Mouse (Mus musculus) urinary bladder, adult 2 months (tissue): ENCODE measurements around the gene Ttc28. TPM values are rescaled to one million over a fixed set of nuclear protein-coding genes. Genes with fewer than 3 reads are reported as not detected.

ENCODE experiments used
- DNase-seq: peaks from one replicate; pipeline ENCODE4 v3.0.0; 2022; ENCODE audit warnings: low spot score
- polyA plus RNA-seq: library from polyadenylated mRNA; depleted of rRNA; stranded (reverse); fragments of >200 nt; gene quantifications from 2 replicates; pipeline ENCODE4 v1.2.3, GENCODE M21; 2012

Ttc28 gene
- polyA plus RNA-seq, 1 experiment: 4.9 TPM

GRCm38 (mm10) chr5:111049584-111049983 lies 170.0 kb downstream of the Ttc28 start:
- DNase-seq: no peak

- DNase-seq: no peak
Measured at GRCm38 (mm10) chr5:111050135-111050534, 170.5 kb downstream of the Ttc28 start.

- no peak for DNase-seq
Measured at GRCm38 (mm10) chr5:111054380-111054779, 174.8 kb downstream of the Ttc28 start.

GRCm38 (mm10) chr5:111054848-111055428 lies 175.3 kb downstream of the Ttc28 start:
- DNase-seq: no peak

GRCm38 (mm10) chr5:111055507-111055906 lies 175.9 kb downstream of the Ttc28 start:
- DNase-seq: no peak

GRCm38 (mm10) chr5:111057084-111057483 lies 177.5 kb downstream of the Ttc28 start:
- no peak for DNase-seq

GRCm38 (mm10) chr5:111058401-111059139 lies 179.0 kb downstream of the Ttc28 start:
- DNase-seq: no peak

- no peak for DNase-seq
Measured at GRCm38 (mm10) chr5:111059140-111059921, 179.7 kb downstream of the Ttc28 start.

GRCm38 (mm10) chr5:111060246-111060745 lies 180.7 kb downstream of the Ttc28 start:
- DNase-seq: no peak

- DNase-seq: no peak
Measured at GRCm38 (mm10) chr5:111063155-111063554, 183.6 kb downstream of the Ttc28 start.

GRCm38 (mm10) chr5:111063991-111064390 lies 184.4 kb downstream of the Ttc28 start:
- no peak for DNase-seq

GRCm38 (mm10) chr5:111065770-111066169 lies 186.2 kb downstream of the Ttc28 start:
- no peak for DNase-seq

GRCm38 (mm10) chr5:111069503-111069902 lies 189.9 kb downstream of the Ttc28 start:
- DNase-seq: no peak

- no peak for DNase-seq
Measured at GRCm38 (mm10) chr5:111069931-111070330, 190.3 kb downstream of the Ttc28 start.

GRCm38 (mm10) chr5:111070361-111070760 lies 190.8 kb downstream of the Ttc28 start:
- DNase-seq: no peak

- DNase-seq: no peak
Measured at GRCm38 (mm10) chr5:111073316-111073736, 193.7 kb downstream of the Ttc28 start.

- DNase-seq: no peak
Measured at GRCm38 (mm10) chr5:111074050-111074449, 194.4 kb downstream of the Ttc28 start.

GRCm38 (mm10) chr5:111075841-111076240 lies 196.2 kb downstream of the Ttc28 start:
- DNase-seq: no peak

GRCm38 (mm10) chr5:111077261-111077660 lies 197.7 kb downstream of the Ttc28 start:
- DNase-seq: no peak

GRCm38 (mm10) chr5:111080601-111081000 lies 201.0 kb downstream of the Ttc28 start:
- DNase-seq: no peak

- DNase-seq: no peak
Measured at GRCm38 (mm10) chr5:111085849-111086248, 206.2 kb downstream of the Ttc28 start.

- DNase-seq: no peak
Measured at GRCm38 (mm10) chr5:111096750-111097149, 217.1 kb downstream of the Ttc28 start.
